Mouse (Mus musculus) embryonic facial prominence, embryonic 15.5 days (tissue): ENCODE measurements around the gene Gm9603. TPM values are rescaled to one million over a fixed set of nuclear protein-coding genes. Genes with fewer than 3 reads are reported as not detected.
"Not testable (repeated sequence)": the region's sequence is repeated elsewhere in the genome, so short reads cannot be mapped to it uniquely, and the experiment has no call there.

Source experiments
- ATAC-seq: fragments of 200-750 bp; cut with Nextera tagmentation; 2 replicates; pipeline ENCODE4 v1.8.0; 2017; ENCODE audit warnings: low read depth, moderate TSS enrichment; ENCODE audit not compliant: insufficient number of reproducible peaks, low FRiP score, low TSS enrichment
- H3K27ac ChIP-seq: fragments of 300-500 bp; sonication (generic); replicated peaks from 2 replicates; pipeline ENCODE4 v1.5.1; 2015; ENCODE audit warnings: mild to moderate bottlenecking, inconsistent platforms
- H3K27me3 ChIP-seq: fragments of 300-500 bp; sonication (generic); 2 replicates; pipeline ENCODE4 v1.6.1; 2015; ENCODE audit warnings: inconsistent platforms
- H3K36me3 ChIP-seq: fragments of 300-500 bp; sonication (generic); 2 replicates; pipeline ENCODE4 v1.6.1; 2015; ENCODE audit warnings: mild to moderate bottlenecking, inconsistent platforms
- H3K4me1 ChIP-seq: fragments of 300-500 bp; sonication (generic); 2 replicates; pipeline ENCODE4 v1.6.1; 2015; ENCODE audit warnings: inconsistent platforms
- H3K4me2 ChIP-seq: fragments of 300-500 bp; sonication (generic); replicated peaks from 2 replicates; pipeline ENCODE4 v1.6.1; 2015; ENCODE audit warnings: mild to moderate bottlenecking, inconsistent platforms
- H3K4me3 ChIP-seq: fragments of 300-500 bp; sonication (generic); replicated peaks from 2 replicates; pipeline ENCODE4 v1.5.1; 2015; ENCODE audit warnings: mild to moderate bottlenecking, inconsistent platforms
- H3K9ac ChIP-seq: fragments of 300-500 bp; sonication (generic); 2 replicates; pipeline ENCODE4 v1.6.1; 2015; ENCODE audit warnings: inconsistent platforms
- H3K9me3 ChIP-seq: fragments of 300-500 bp; sonication (generic); replicated peaks from 2 replicates; pipeline ENCODE4 v1.6.1; 2016; ENCODE audit warnings: inconsistent platforms
- WGBS: fragments of 180-500 bp; shearing (Covaris S2); methylation state at CpG from one replicate; pipeline ENCODE4 v1.1.7; 2015; 5-methylcytosine and 5-hydroxymethylcytosine counted together
- polyA plus RNA-seq: library from polyadenylated mRNA; unstranded; fragments of >200 nt; fragmentation: Nextera tagmentation; extraction: Ambion mirVana; gene quantifications from 2 replicates; pipeline ENCODE4 v1.2.1, GENCODE M21; 2015

Gene Gm9603
- not detected in 2 replicates for polyA plus RNA-seq

DNA sequence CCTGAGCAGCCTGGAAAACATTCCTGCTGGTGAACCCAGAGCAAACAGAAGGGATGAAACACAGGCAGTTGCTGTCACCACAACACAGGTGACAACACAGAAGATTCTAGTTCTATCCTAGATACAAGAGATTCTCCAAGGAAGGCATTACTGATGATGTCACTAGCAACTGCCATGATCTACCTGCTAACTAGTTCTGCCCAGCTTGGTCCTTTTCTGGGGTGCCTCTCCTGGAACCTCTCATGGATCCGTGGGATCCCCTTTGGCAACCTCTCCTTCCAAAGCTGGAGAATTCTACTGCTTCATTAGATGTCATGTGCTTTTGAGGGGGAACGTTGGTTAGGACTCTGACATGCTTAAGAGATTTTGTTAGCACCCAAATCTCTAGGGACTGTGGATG lies at the start of gene Gm9603:
Gm9603 (minus strand) TSS at position 101 of the 400 bp plus-strand sequence.
- H3K4me2 ChIP-seq, H3K27ac ChIP-seq, H3K27me3 ChIP-seq, H3K9ac ChIP-seq, H3K4me1 ChIP-seq, H3K4me3 ChIP-seq, ATAC-seq, H3K9me3 ChIP-seq, H3K36me3 ChIP-seq: not testable (repeated sequence)
- no CpG with 5 or more reads among the region's 2 CpGs for WGBS

DNA sequence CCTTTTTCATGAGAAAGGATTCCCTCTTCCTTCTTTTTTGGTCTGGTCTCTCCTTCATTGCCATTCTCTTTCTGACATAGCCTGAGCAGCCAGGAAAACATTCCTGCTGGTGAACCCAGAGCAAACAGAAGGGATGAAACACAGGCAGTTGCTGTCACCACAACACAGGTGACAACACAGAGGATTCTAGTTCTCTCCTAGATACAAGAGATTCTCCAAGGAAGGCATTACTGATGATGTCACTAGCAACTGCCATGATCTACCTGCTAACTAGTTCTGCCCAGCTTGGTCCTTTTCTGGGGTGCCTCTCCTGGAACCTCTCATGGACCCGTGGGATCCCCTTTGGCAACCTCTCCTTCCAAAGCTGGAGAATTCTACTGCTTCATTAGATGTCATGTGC lies 54.3 kb downstream of the Gm9603 start, which contains the start of gene Gm8265:
Gm8265 (minus strand) TSS at position 101 of the 400 bp plus-strand sequence.
- no CpG with 5 or more reads among the region's 1 CpGs for WGBS
- H3K4me1 ChIP-seq, H3K4me3 ChIP-seq, H3K9me3 ChIP-seq, H3K27ac ChIP-seq, H3K36me3 ChIP-seq, H3K27me3 ChIP-seq, H3K9ac ChIP-seq, ATAC-seq, H3K4me2 ChIP-seq: not testable (repeated sequence)

Other genes with a start within 250 kb of the Gm9603 start
- 0.28 and 0.47 TPM in 2 replicates for gene Gm3194, start 232.0 kb downstream of the Gm9603 start, polyA plus RNA-seq
- gene Gm8246, start 209.6 kb downstream of the Gm9603 start, polyA plus RNA-seq, result not detected in 2 replicates
- gene Gm3187, start 203.2 kb downstream of the Gm9603 start, polyA plus RNA-seq, result not detected in 2 replicates
- 0.21 and 0.57 TPM in 2 replicates for gene Gm3488, start 185.8 kb downstream of the Gm9603 start, polyA plus RNA-seq
- 0.12 and 0.18 TPM in 2 replicates for gene Gm3532, start 149.0 kb downstream of the Gm9603 start, polyA plus RNA-seq
- not detected in 2 replicates for gene Gm8265, start 54.4 kb downstream of the Gm9603 start, polyA plus RNA-seq
- not detected in 2 replicates for gene Gm3373, start 54.1 kb upstream of the Gm9603 start, polyA plus RNA-seq
- 0.47 and 0.59 TPM in 2 replicates for gene Gm3383, start 120.5 kb upstream of the Gm9603 start, polyA plus RNA-seq
- not detected in 2 replicates for gene Gm3424, start 142.9 kb upstream of the Gm9603 start, polyA plus RNA-seq
- gene Gm8237, start 192.9 kb upstream of the Gm9603 start, polyA plus RNA-seq, result 0.19 and 0.29 TPM in 2 replicates